9 mouse cellular contexts compared by ENCODE assay signal in the genomic region with DNA sequence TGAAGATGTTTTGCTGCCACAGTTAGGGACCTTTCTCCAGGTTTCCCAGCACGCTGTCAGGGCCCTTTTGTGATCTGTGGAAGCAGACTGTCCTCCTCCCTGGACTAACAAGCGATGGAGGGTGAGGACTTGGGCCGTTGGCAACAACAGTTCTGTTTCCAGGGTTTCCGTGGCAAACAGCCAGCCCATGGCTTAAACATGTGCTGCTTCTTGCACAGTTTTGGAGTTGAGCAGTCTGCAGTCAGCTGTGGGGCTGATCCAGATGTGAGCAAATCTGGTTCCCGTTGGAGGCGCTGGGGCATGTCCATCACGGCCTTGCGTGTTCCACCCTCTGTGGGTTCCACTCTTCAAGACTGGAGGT.
DNase-seq lines count a peak whose midpoint lies in the region; ATAC-seq and TF ChIP-seq lines count a peak whose summit lies in the region.
"Had no signal": no experiment of that assay in that cellular context is flagged by ENCODE, and none has a peak within 500 bp of the region (broad histone marks: within the 10 kb centered on the region; RNA-seq: fewer than 3 reads in every experiment).

No protein-coding gene starts in this region.

- H3K4me3 ChIP-seq in hindbrain, postnatal 0 days (ENCODE audit: low read length): no peak overlapping the region
- H3K4me3 ChIP-seq in hindbrain, embryonic 10.5 days: no peak overlapping the region
- no peak overlapping the region for H3K4me3 ChIP-seq in heart, embryonic 12.5 days
- no peak overlapping the region for H3K4me3 ChIP-seq in midbrain, embryonic 15.5 days
- H3K4me3 ChIP-seq: midbrain, embryonic 12.5 days had no signal

- H3K27me3 ChIP-seq in hindbrain, postnatal 0 days (ENCODE audit: insufficient read depth, low read length): no peaks in the 10 kb centered on the region
- no peaks in the 10 kb centered on the region for H3K27me3 ChIP-seq in hindbrain, embryonic 10.5 days (ENCODE audit: insufficient read depth, poor library complexity, severe bottlenecking)
- no peaks in the 10 kb centered on the region; the same call in 1 of the 2 replicates for H3K27me3 ChIP-seq in heart, embryonic 12.5 days (replicated peaks)
- H3K27me3 ChIP-seq in midbrain, embryonic 15.5 days (replicated peaks): no peaks in the 10 kb centered on the region
- H3K27me3 ChIP-seq: midbrain, embryonic 12.5 days had no signal

- peak; percentile 67 for ATAC-seq in hindbrain, postnatal 0 days
- ATAC-seq in heart, embryonic 12.5 days (ENCODE audit: insufficient number of reproducible peaks, low FRiP score): 0 out of 2 replicates have a peak, but pooled peaks have one; percentile 39
- no peak for ATAC-seq in midbrain, embryonic 15.5 days (replicated peaks)

- H3K27ac ChIP-seq in hindbrain, postnatal 0 days: no peak overlapping the region
- no peak overlapping the region for H3K27ac ChIP-seq in hindbrain, embryonic 10.5 days
- H3K27ac ChIP-seq in heart, embryonic 12.5 days (ENCODE audit: poor library complexity, severe bottlenecking): no peak overlapping the region
- H3K27ac ChIP-seq in midbrain, embryonic 15.5 days: no peak overlapping the region
- H3K27ac ChIP-seq: midbrain, embryonic 12.5 days had no signal

- no peak for TF ChIP-seq CTCF in hindbrain, postnatal 0 days (IDR thresholded peaks at IDR 0.05; ENCODE audit: low read depth)

- H3K9ac ChIP-seq in hindbrain, postnatal 0 days (replicated peaks; ENCODE audit: low read length): no peak overlapping the region
- no peak overlapping the region for H3K9ac ChIP-seq in heart, embryonic 12.5 days
- no peak overlapping the region for H3K9ac ChIP-seq in midbrain, embryonic 15.5 days
- H3K9ac ChIP-seq: midbrain, embryonic 12.5 days had no signal

- 51% methylated on average over 8 of the region's 8 CpGs for WGBS in hindbrain, postnatal 0 days
- WGBS in hindbrain, embryonic 10.5 days: 93% methylated on average over 8 of the region's 8 CpGs
- WGBS in heart, embryonic 12.5 days: 68% methylated on average over 8 of the region's 8 CpGs
- 79% methylated on average over 8 of the region's 8 CpGs for WGBS in midbrain, embryonic 15.5 days

- DNase-seq in hindbrain, postnatal 0 days (ENCODE audit: low spot score): peak; percentile 86
- DNase-seq in hindbrain, embryonic 10.5 days (ENCODE audit: low spot score): no peak
- DNase-seq in adrenal gland, postnatal 10 days: peak; percentile 83
- peak; percentile 80 to 86 for DNase-seq in lung, adult 18-20 months
- peak; percentile 78 to 87 for DNase-seq in urinary bladder, postnatal 4 days (ENCODE audit: low spot score in 2 of 2)
- no peak for DNase-seq in thymus, postnatal 4 days

- H3K9me3 ChIP-seq in hindbrain, postnatal 0 days (ENCODE audit: low read length): no peaks in the 10 kb centered on the region
- no peaks in the 10 kb centered on the region for H3K9me3 ChIP-seq in hindbrain, embryonic 10.5 days
- H3K9me3 ChIP-seq in heart, embryonic 12.5 days (replicated peaks): no peaks in the 10 kb centered on the region
- H3K9me3 ChIP-seq in midbrain, embryonic 15.5 days: no peaks in the 10 kb centered on the region
- H3K9me3 ChIP-seq: midbrain, embryonic 12.5 days had no signal

- H3K36me3 ChIP-seq in hindbrain, postnatal 0 days (ENCODE audit: insufficient read depth, low read length): no peaks in the 10 kb centered on the region
- H3K36me3 ChIP-seq in hindbrain, embryonic 10.5 days: no peaks in the 10 kb centered on the region
- H3K36me3 ChIP-seq in heart, embryonic 12.5 days: no peaks in the 10 kb centered on the region
- no peaks in the 10 kb centered on the region for H3K36me3 ChIP-seq in midbrain, embryonic 15.5 days (replicated peaks)
- H3K36me3 ChIP-seq: midbrain, embryonic 12.5 days had no signal

- H3K4me2 ChIP-seq in hindbrain, postnatal 0 days (ENCODE audit: low read depth, low read length): no peak overlapping the region
- no peak overlapping the region for H3K4me2 ChIP-seq in heart, embryonic 12.5 days
- H3K4me2 ChIP-seq in midbrain, embryonic 15.5 days: no peak overlapping the region
- H3K4me2 ChIP-seq: midbrain, embryonic 12.5 days had no signal

- no peaks in the 10 kb centered on the region; the same call in 1 of the 2 replicates for H3K4me1 ChIP-seq in hindbrain, postnatal 0 days (ENCODE audit: insufficient read depth, low read length)
- peaks cover 4% of the 10 kb centered on the region; the same call in 1 of the 2 replicates for H3K4me1 ChIP-seq in hindbrain, embryonic 10.5 days (replicated peaks)
- H3K4me1 ChIP-seq in heart, embryonic 12.5 days (replicated peaks): peaks cover 43% of the 10 kb centered on the region
- H3K4me1 ChIP-seq in midbrain, embryonic 15.5 days: no peaks in the 10 kb centered on the region; the same call in 1 of the 2 replicates
- H3K4me1 ChIP-seq: midbrain, embryonic 12.5 days had no signal

Comparison
In these comparisons a context has a peak if more than half of its experiments do, and no peak if none do; other contexts are left out.
1. DNase-seq: peak in hindbrain, postnatal 0 days (single experiment), adrenal gland, postnatal 10 days (single experiment), lung, adult 18-20 months (2 of 2) and urinary bladder, postnatal 4 days (2 of 2); none in hindbrain, embryonic 10.5 days (single experiment) and thymus, postnatal 4 days (single experiment).